Mouse (Mus musculus) heart, adult 2 months (tissue): ENCODE measurements at regions not wholly inside any gene's neighbourhood (a gene's known extent, or its start where the extent isn't known, plus 50 kb on each side); places are given as distances from the start of the nearest gene placed in this dataset.

Experiments used
- DNase-seq, 2 experiments: peaks; one replicate each; pipeline ENCODE4 v3.0.0; 2021
- H3K27ac ChIP-seq: fragments of 200-600 bp; 2 replicates; pipeline ENCODE4 v1.8.1; 2022
- H3K27me3 ChIP-seq: fragments of 200-500 bp; 2 replicates; pipeline ENCODE4 v1.6.1; 2012; ENCODE audit warnings: mild to moderate bottlenecking, low read length, inconsistent platforms, mixed read lengths; ENCODE audit not compliant: control insufficient read depth, insufficient read depth
- H3K36me3 ChIP-seq: fragments of 200-500 bp; 2 replicates; pipeline ENCODE4 v1.6.1; 2012; ENCODE audit warnings: low read length, inconsistent platforms; ENCODE audit not compliant: control insufficient read depth, insufficient read depth
- H3K4me1 ChIP-seq: fragments of 200-500 bp; 2 replicates; pipeline ENCODE4 v1.6.1; 2011; ENCODE audit warnings: low read length; ENCODE audit not compliant: control insufficient read depth, insufficient read depth
- H3K4me3 ChIP-seq: fragments of 200-600 bp; 2 replicates; pipeline ENCODE4 v1.8.1; 2022
- H3K79me2 ChIP-seq: fragments of 200-500 bp; replicated peaks from 2 replicates; pipeline ENCODE4 v1.6.1; 2012; ENCODE audit warnings: mild to moderate bottlenecking, inconsistent platforms, low read length, moderate library complexity, mixed read lengths; ENCODE audit not compliant: control insufficient read depth, insufficient read depth
- H3K9ac ChIP-seq: fragments of 200-500 bp; 2 replicates; pipeline ENCODE4 v1.6.1; 2012; ENCODE audit warnings: low read depth, mild to moderate bottlenecking, control low read depth, inconsistent platforms, low read length, mixed read lengths
- CTCF ChIP-seq: fragments of 200-600 bp; IDR thresholded peaks from 2 replicates; pipeline ENCODE4 v1.8.1; 2022; ENCODE audit warnings: antibody characterized with exemption, mild to moderate bottlenecking, moderate library complexity
- EP300 ChIP-seq: fragments of 200-500 bp; IDR thresholded peaks from 2 replicates; pipeline ENCODE4 v1.6.1; 2011; ENCODE audit warnings: low read depth, low read length, control low read depth; ENCODE audit not compliant: insufficient read depth
- POLR2A ChIP-seq: fragments of 200-500 bp; IDR thresholded peaks from 2 replicates; pipeline ENCODE4 v1.6.1; 2011; ENCODE audit warnings: mild to moderate bottlenecking, low read depth, low read length, control low read depth; ENCODE audit not compliant: insufficient read depth
- WGBS: fragments of 180-500 bp; shearing (Covaris S2); methylation state at CpG from one replicate; pipeline ENCODE4 v1.1.7; 2018; 5-methylcytosine and 5-hydroxymethylcytosine counted together
- intact Hi-C: fragments of 180-260 bp; cut with DNase I; formaldehyde crosslinking; loops from one replicate; pipeline ENCODE4 v1.15.1; 2025

DNA sequence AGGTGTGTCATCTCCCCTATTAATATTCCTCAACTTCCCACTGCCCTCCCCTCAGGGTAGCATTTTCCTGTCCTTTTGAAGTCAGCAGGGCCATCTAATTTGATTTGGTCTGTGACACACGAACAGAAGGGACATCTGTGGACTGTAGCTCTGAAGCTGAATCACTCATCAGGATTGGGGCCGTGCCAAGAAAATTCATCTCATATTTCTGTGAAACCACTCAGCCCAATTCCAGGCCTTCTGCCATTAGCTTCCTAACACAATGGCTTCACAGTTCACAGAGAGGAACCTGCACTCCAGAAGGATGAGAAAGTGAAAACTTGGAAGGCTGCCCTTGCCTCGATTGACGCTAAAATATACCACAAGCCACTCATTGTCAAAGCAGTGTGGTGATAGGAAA is 86.1 kb downstream of the Abhd5 start:
- Histone ChIP-seq H3K9ac (no peak overlapping the region), H3K27me3 (no peaks in the 10 kb centered on the region), H3K4me3 (no peak overlapping the region), H3K36me3 (no peaks in the 10 kb centered on the region), H3K79me2 (no peaks in the 10 kb centered on the region), H3K4me1 (no peaks in the 10 kb centered on the region), H3K27ac (no peak overlapping the region)
- intact Hi-C loops: no loop called here
- no peak for DNase-seq
- WGBS: 38% methylated on average over 4 of the region's 4 CpGs
- TF ChIP-seq POLR2A (no peak), EP300 (no peak), CTCF (no peak)

- H3K4me3 ChIP-seq: no peak overlapping the region
- no peaks in the 10 kb centered on the region for H3K4me1 ChIP-seq
- no peak overlapping the region for H3K9ac ChIP-seq
- no peaks in the 10 kb centered on the region for H3K27me3 ChIP-seq
- H3K79me2 ChIP-seq: no peaks in the 10 kb centered on the region
- no peak for TF ChIP-seq POLR2A
- no peak for TF ChIP-seq EP300
- no peak for TF ChIP-seq CTCF
- no peak overlapping the region for H3K27ac ChIP-seq
- no peaks in the 10 kb centered on the region for H3K36me3 ChIP-seq
- intact Hi-C loops: no loop called here
- no peak for DNase-seq
- 43% methylated on average over 5 of the region's 5 CpGs for WGBS
Observed at GRCm38 (mm10) chr9:122446387-122447105, 95.1 kb downstream of the Abhd5 start.

GRCm38 (mm10) chr9:122447568-122447967 is 96.2 kb downstream of the Abhd5 start:
- Histone ChIP-seq H3K27me3 (no peaks in the 10 kb centered on the region), H3K79me2 (no peaks in the 10 kb centered on the region), H3K27ac (no peak overlapping the region), H3K36me3 (no peaks in the 10 kb centered on the region), H3K4me1 (no peaks in the 10 kb centered on the region), H3K4me3 (no peak overlapping the region), H3K9ac (no peak overlapping the region)
- intact Hi-C loops: no loop called here
- WGBS: 82% methylated on average over 7 of the region's 7 CpGs
- TF ChIP-seq POLR2A (no peak), CTCF (no peak), EP300 (no peak)
- no peak for DNase-seq

- no peaks in the 10 kb centered on the region for H3K4me1 ChIP-seq
- no peak overlapping the region for H3K27ac ChIP-seq
- H3K27me3 ChIP-seq: no peaks in the 10 kb centered on the region
- 59% methylated on average over 4 of the region's 4 CpGs for WGBS
- TF ChIP-seq EP300 (no peak), CTCF (no peak), POLR2A (no peak)
- DNase-seq: no peak
- intact Hi-C loops: no loop called here
- H3K4me3 ChIP-seq: no peak overlapping the region
- no peaks in the 10 kb centered on the region for H3K79me2 ChIP-seq
- no peaks in the 10 kb centered on the region for H3K36me3 ChIP-seq
- H3K9ac ChIP-seq: no peak overlapping the region
Observed at GRCm38 (mm10) chr9:122448342-122448741, 96.9 kb downstream of the Abhd5 start.

DNA sequence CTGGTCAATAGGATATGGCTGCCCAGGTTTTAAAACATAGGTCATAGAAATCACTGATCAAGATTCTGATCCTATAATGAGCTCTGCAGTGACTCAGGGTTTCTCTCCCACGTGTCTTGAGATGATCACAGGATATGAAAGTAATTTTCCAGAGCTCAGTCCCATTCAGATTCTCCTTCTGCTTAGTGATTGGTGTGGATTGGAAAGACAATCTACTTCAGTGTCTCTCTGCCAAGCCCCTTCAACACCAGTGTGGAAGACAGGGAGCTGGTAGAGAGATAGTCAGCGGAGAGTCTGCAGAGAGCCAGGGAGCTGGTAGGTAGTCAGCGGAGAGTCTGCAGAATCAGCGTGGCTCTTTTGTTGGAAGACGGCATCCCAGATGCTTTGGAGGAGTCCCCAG is 99.1 kb downstream of the Abhd5 start:
- H3K27ac ChIP-seq: no peak overlapping the region
- no peaks in the 10 kb centered on the region for H3K4me1 ChIP-seq
- intact Hi-C loops: no loop called here
- no peaks in the 10 kb centered on the region for H3K36me3 ChIP-seq
- no peak for DNase-seq
- no peak overlapping the region for H3K9ac ChIP-seq
- H3K27me3 ChIP-seq: no peaks in the 10 kb centered on the region
- WGBS: 55% methylated on average over 5 of the region's 5 CpGs
- no peaks in the 10 kb centered on the region for H3K79me2 ChIP-seq
- H3K4me3 ChIP-seq: no peak overlapping the region
- TF ChIP-seq CTCF (no peak), POLR2A (no peak), EP300 (no peak)

GRCm38 (mm10) chr9:122455301-122455700 is 103.9 kb downstream of the Abhd5 start:
- Histone ChIP-seq H3K4me1 (no peaks in the 10 kb centered on the region), H3K4me3 (no peak overlapping the region), H3K27me3 (0 out of 2 replicates have a peak, but pooled peaks cover 1% of the 10 kb centered on the region), H3K27ac (no peak overlapping the region), H3K9ac (no peak overlapping the region), H3K79me2 (no peaks in the 10 kb centered on the region), H3K36me3 (no peaks in the 10 kb centered on the region)
- TF ChIP-seq EP300: no peak
- no peak for TF ChIP-seq CTCF
- no peak for TF ChIP-seq POLR2A
- DNase-seq: no peak
- intact Hi-C loops: no loop called here
- 65% methylated on average over 8 of the region's 8 CpGs for WGBS
